Mouse (Mus musculus): ENCODE results near the gene Krt222.

Gene Krt222

DNA sequence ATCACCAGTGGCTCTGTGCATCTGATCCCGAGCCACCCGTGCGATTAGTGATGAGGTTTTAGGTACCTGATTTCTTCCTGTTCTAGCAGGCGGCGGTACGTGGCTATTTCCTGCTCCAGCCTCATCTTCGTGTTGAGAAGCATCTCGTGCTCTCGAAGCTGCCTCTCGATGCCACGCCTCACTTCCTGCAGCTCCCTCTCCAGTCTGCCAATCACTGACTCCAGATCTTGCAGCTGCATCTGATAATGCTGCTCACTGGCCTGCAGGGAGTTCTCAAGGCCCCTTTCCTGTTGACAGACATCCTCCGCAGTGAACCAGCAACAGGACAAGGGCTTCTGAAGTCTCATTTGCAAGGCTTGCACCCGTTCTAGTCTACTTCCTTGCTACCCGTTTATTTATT lies 5.4 kb downstream of the Krt222 start:
- DNase-seq (ENCODE audit: low read depth, low spot score), result no peak

DNA sequence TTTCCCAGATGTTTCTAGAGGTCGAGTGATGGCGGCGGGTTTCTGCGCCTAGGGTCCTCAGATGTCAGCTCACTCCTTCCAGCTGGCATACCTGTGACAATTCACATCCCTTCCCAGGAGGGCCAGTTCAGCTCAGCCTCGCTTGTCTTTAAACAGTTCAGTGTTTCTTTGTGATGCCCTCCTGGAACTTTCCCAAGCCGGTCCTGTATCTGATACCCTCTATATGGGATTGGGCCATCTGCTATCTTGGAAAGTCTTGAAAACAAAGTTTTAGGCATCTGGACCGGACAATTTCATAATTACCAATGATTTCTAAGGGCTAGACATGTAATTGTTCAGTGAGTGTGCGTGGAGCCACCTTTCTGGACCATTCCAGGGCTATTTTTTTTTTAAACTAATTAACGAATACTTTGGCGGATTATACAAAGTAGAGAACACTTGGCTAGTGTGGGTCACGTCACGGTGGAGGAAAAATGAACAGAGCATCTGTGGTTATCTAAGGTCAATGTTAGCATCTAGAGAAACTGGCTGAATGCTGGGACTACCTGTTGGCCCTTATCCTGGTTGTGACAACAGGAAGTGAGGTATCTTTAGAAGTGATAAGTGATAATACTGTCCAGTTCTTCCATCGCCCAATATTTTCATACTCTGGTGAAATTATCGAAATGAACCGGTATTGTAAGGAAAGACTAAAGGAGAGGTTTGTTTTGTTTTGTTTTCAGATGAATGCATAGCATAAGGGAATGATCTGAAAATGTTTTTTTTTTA lies 12.7 kb downstream of the Krt222 start:
- no peak for DNase-seq (ENCODE audit: low read depth, low spot score)

DNA sequence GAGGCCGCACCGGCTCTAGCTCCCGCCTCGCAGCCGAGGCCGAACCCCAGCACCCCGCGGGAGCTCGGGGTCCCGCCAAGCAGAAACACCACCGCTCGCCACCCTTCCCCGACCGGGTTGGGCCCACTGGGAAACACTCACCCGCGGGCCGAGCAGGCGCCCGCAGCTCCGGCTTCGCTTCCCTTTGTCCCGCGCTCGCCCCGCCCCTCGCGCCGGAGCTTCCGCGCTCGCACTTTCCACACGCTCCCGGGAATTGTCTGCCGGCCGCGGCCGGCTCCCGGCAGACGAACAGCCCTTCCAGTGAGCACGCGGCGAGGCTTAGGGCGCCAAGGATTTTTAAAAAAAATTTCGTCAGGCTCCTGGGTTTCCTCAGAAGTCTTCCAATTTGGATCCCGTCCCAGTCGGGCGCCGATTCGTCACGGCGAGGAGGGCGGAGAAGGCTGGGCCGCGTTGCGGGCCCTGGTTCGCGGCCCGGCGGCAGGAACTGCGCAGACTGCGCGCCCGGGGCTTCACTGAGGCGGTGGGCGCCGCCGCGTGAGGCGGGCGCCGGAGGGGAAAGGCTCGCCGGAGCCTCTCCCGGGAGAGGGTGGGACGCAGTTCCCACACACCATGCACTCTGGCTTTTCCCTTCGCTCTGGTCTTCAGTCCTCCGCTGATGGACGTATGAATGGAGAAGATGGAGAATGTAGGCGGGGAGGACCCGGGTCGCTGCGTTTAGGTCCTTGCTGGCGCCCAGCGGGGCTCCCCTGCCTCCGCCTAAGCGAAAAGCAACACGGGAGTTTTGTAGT lies 13.4 kb downstream of the Krt222 start, which contains the start of gene Smarce1:
Gene Smarce1, minus strand, starts transcription at position 757 of the 788 bp plus-strand sequence.
- DNase-seq (ENCODE audit: low read depth, low spot score), result peak; percentile 68

DNA sequence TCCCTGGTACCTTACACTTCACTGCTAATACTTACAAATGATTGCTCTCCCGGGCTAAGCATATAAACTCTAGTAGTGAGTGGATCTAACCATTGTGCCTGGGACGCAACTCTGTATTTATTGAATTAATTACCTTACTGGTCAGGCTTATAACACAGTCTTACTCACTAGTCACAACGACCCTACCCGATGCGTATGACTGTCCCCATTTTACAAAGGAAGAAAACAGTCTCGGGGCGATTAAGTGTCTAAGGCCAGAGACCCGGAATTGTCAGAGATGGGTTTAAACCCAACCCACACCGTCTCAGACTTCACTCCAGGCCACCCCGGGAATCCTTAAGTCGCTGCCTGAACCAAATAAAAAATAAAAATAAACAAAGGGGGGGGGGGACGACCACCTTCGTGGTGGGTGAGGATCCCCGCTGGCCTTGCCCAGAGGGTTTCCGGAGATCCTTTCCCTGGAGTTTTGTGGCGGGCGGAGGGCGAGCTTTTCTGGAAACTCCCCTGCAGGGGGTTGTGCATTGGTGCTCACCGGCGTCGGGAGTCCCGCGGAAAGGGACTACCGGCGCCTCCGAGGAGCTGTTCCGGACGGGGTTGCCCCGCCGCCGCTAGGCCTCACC lies 14.1 kb downstream of the Krt222 start:
- DNase-seq (ENCODE audit: low read depth, low spot score), result no peak

DNA sequence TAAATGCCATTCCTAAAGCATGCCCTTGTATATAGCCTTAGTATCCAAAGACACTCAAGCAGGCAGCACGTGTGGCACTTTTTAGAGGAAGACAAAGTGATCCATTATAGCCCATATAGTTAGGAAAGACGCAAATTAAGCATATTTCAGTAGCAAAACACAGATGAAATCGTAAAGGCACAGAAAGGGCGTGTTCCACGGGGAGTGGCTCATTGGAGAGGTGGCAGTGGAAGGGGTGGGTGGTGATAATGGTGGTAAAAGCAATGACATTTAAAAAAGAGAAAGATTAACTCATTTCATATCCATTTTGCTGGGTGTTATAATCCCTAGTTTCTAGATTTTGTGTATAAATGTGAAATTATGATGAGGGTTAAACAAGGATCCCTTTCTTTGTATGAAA lies 17.6 kb downstream of the Krt222 start:
- DNase-seq (ENCODE audit: low read depth, low spot score), result no peak

DNA sequence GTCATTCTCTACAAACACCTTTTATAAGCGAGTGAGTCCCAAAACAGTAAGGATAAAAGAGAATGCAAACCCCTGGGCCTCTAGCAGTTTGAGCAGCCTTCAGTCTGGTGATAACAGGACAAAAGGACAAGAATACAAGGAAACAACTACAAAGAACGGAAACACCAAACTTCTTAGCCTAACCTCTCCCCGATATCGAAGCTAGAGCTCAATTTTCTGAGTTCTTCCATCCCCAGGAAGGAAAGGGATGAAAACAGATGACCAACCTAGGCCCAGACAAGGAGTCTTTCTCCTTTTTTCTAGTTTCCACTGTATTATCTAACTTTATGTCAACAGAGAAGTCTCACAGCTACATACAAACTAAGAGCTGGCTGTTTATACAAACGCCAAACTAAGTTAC lies 20.6 kb downstream of the Krt222 start:
- DNase-seq (ENCODE audit: low read depth, low spot score), result no peak

DNA sequence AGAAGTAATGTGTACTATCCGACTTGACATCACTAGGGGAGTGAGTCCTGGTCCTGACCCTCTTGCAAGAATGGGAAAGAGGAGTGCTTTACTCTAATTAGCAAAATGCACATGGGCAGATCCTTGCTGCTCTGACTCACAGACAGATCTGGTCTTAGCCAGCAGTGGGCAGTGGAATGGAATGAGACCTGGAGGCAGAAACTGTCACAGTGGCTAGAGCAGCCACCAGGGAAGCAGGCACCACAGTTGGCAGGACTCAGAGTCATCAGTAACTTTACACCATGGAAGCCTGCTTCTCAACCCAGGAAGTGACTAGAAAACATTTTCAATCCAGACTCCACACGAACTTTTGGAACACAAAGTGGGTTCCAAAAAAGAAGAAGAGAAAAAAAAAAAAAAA lies 22.1 kb downstream of the Krt222 start:
- no peak for DNase-seq (ENCODE audit: low read depth, low spot score)

DNA sequence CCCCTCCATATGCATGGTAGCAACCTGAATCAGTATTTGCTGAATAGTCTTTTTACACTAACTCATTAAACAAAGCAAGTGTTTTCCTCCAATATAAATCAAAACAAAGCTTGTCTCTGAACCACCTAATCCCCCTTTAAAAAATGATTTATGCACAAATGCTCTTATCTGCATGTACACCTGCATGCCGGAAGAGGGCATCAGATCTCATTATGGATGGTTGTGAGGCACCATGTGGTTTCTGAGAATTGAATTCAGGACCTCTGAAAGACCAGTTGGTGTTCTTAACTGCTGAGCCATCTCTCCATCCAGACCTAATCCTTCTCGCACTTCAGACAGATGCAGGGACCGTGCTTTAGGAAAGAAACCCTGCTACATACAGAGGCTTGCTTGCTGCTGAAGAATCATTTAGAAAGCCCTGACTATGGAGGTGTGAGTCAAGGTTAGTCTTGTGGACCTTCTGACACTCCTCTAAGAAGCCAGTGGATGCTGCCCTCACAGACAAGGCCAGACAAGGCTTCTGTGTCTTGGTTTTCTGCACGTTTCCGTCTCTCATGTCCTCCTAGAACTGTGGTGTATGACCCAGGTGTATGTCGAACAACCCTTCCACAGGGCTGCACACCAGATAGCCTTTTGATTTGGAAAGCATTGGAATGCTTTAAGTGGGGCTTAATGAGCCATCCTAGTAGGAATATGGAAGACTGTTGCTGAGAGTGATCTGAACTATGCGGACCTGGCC lies 26.5 kb downstream of the Krt222 start:
- DNase-seq (ENCODE audit: low read depth, low spot score), result no peak

DNA sequence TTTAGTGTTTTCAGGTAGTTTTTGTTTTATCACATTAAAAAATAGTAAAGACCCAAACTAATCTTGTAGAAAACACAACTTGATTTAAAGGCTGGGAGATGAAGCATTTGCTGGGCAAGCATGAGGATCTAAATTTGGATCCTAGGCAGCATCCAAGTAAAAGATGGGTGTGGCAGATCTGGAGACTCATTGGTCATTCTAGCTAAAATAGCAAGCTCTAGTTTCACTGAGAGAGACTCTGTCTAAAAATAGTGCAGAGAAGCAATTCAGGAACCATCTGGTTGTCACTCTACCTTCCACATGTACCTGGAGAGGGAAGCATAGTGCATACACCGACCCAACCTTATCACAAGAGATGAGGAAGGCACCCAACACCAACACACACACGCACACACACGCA lies 27.7 kb downstream of the Krt222 start:
- peak; percentile 60 for DNase-seq (ENCODE audit: low read depth, low spot score)

DNA sequence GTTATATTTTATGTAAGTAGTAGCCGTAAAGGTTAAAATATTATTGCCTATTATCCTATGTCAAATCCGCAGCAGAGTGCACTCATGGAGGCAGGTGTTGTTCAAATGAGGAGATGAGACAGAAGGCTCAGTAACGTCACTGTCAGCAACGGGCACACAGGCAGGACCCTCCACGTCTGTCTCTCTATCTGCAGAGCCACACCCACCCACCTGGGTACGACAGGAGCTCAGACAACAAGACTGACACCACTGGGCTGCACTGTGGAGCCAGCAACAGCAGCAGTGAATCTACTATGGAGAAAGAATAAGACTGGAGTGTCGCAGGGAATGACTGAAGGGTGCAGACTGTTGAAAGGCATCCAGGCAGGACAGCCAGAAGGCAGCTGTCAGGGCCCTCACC lies 31.2 kb downstream of the Krt222 start:
- no peak for DNase-seq (ENCODE audit: low read depth, low spot score)

DNA sequence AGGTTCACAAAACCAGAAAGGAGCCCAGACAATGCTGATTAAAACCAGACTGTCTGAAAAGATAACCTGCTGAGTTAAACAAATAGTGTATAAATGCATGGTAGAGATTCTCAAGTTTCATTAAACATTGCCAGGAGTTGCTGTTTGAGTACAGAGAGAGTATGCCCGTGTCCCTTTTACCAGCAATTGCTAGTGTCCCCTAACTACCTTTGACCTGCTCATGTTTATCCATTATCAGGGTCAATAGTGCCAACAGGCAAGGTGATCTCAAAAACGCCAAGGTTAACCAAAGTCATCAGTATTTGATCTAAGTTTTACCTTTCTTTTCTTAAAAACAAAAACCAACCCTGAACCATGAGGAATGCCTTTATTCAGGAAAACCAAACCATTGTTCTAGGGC lies 31.9 kb downstream of the Krt222 start:
- DNase-seq (ENCODE audit: low read depth, low spot score), result no peak

DNA sequence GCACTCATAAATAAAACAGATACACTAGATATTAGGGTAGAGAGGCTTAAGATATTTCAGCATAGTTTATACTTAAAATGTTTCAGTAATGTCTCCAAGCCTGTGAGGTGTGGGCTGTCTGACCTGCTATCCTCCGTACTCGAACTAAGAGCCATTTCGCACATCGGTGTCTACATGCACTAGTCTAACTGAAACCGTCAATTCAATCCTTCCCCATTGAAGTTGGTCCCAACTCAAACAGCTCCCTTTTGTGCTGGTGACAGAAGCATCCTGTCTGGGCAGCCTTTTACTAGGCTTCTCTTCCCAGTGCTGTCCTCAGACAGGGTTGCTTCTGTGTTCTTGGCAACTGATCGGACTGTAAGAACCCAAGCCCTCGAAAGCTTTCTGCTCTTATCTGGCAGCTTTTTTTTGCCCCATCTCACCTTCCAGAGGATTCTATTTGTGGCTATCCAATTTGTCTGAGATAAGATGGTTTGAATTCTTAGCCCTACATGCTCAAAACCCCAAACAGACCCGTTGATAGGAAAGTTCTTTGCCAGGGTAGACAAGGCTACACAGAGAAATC lies 35.7 kb downstream of the Krt222 start:
- no peak for DNase-seq (ENCODE audit: low read depth, low spot score)

DNA sequence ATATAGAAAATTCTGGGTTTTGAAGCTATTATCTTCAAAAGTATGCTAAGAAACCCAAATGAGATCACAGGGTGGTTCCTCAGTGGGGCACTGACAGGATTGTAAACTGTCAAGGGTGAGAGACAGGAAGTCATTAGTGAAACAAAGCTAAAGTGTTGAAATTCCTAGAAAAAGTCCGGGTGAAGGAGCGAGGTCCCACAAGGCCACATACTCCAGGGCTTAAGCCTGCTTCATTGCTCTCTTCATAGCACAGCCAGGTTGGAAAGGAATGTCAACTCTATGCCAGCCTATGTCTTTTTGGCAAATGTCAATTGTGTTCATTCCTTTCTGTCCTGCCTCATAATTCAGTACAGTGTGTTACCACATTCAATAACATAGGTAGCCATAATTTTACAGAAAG lies 36.4 kb downstream of the Krt222 start:
- DNase-seq (ENCODE audit: low read depth, low spot score), result no peak

DNA sequence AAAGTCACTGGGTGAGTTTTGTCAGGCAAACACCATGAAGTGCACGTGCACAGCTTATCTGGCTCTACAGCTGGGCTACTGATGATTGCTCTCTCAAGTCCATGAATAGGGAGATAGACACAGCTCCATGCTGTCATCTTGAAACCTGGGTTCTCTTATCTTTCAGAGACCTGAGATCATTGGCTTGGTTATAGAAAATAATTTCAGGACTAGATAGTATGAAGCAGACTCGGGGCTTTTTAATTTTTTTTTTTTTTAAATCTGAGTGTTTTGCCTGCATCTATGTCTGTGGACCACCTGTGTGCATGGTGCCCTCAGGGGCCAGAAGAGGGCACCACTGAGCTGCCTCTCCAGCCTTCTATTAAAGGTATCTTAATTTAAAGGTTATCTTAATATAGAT lies 36.9 kb downstream of the Krt222 start:
- no peak for DNase-seq (ENCODE audit: low read depth, low spot score)

DNA sequence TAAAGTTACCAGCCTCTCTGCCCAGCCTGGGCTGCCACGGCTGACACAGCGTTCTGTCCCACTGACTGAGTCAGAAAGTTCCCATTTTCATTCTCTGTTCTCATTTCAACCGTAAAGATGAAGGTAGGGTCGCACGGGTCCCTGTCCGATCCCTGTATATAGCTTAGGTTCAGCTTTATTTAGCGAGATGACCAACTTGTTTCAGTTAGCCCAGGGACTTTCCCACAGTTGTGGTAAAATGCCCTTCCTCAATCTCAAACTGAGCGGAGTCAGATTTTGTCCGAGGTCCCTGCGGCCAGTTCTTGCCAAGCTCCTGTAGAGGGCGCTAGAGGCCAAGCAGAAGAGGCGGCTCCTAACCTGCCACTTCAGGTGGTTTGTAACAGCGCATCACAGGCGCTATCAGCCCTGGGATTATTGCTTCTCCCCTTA lies 54.7 kb downstream of the Krt222 start:
- DNase-seq (ENCODE audit: low read depth, low spot score), result no peak

DNA sequence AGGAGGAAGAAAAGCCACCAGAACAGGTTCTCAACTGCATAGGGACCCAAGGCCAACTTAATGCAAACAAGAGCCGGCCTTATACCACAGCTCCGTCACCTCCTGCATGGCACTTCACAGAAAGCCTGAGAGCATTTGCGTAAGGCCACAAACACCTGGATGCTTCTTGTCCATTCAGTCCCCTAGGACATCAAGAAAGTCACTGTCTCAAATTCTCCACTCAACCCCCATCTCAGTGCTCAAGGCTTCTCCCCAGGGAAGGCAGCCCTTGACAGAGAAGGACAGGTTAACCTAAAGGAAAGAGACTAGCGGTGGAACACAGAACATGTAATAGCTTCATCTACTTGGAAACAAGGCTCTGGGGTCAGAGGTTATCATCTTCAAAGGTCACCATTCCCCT lies 56.5 kb downstream of the Krt222 start:
- no peak for DNase-seq (ENCODE audit: low read depth, low spot score)

DNA sequence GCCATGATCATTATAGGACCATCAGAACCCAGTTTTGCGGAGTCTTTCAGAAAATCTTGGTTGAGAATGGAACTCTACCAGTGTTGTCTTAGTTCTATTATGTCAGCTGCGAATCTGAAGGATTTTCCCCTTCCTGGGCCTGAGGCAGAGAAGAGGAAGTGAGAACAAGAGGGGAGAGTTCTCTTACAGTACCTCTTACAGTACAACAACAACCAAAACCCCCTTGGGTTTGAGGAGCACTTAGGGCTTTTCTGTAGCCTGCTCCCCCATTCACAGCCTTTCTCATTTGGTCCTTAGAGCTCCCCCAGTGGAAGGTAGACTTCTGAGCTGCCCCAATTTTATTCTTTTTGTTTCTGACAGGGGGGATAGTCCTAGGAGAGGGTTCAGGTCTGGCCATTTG lies 57.0 kb downstream of the Krt222 start:
- no peak for DNase-seq (ENCODE audit: low read depth, low spot score)

All from telencephalon, adult 2 months (tissue).